In the genomic region with DNA sequence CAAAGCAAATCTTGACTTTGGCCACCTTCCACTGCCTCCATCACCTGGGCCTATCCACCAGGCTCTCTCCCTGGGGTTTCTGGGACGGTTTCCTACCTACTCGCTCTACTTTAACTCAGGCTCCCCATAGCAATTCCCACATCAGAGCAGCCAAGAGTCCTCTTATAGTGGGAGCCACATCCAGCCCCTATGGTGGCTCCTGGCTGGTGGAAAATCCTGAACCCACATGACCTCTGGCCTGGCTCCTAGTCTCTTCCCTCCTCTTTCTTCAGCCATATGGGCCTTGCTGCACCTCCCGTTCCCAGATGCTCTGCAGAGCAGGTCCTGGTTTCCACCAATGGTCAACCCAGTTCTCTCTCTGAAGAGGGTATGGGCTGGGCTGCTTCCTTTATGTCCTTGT, we compare ENCODE assay signal across 15 mouse cellular contexts.
DNase-seq lines count a peak whose midpoint lies in the region; ATAC-seq lines count a peak whose summit lies in the region.
"Had no signal": no experiment of that assay in that cellular context is flagged by ENCODE, and none has a peak within 500 bp of the region (broad histone marks: within the 10 kb centered on the region; RNA-seq: fewer than 3 reads in every experiment).

No protein-coding gene starts in this region.

- H3K27me3 ChIP-seq in heart, embryonic 15.5 days = no peaks in the 10 kb centered on the region
- H3K27me3 ChIP-seq in heart, embryonic 11.5 days (ENCODE audit: control insufficient read depth, insufficient read depth, low read length) = no peaks in the 10 kb centered on the region
- H3K27me3 ChIP-seq: forebrain, embryonic 13.5 days; hindbrain, embryonic 15.5 days had no signal

- 91% methylated on average over 3 of the region's 3 CpGs for WGBS in heart, embryonic 15.5 days
- WGBS in heart, embryonic 11.5 days (ENCODE audit: insufficient replicate concordance) = 91% methylated on average over 3 of the region's 3 CpGs

- no peak overlapping the region for H3K9ac ChIP-seq in heart, embryonic 15.5 days
- H3K9ac ChIP-seq in heart, embryonic 11.5 days (ENCODE audit: low read depth, low read length) = no peak overlapping the region
- H3K9ac ChIP-seq: forebrain, embryonic 13.5 days; hindbrain, embryonic 15.5 days had no signal

- H3K27ac ChIP-seq in heart, embryonic 15.5 days = no peak overlapping the region
- H3K27ac ChIP-seq in heart, embryonic 11.5 days (ENCODE audit: low read depth, low read length) = no peak overlapping the region
- H3K27ac ChIP-seq: forebrain, embryonic 10.5 days; forebrain, embryonic 13.5 days; heart, adult 2 months; heart, embryonic 10.5 days; hindbrain, embryonic 15.5 days had no signal

- DNase-seq in cerebellum, adult 8-10 months = peak; percentile 29
- DNase-seq in cerebellum, postnatal 4 days (ENCODE audit: low spot score in 2 of 2) = no peak
- DNase-seq in cerebellum, adult 9-11 months = peak; percentile 32
- no peak for DNase-seq in liver
- DNase-seq: adrenal gland, adult 2 months had no signal

- 0 out of 2 replicates have a peak, but pooled peaks have one; percentile 14 for ATAC-seq in heart, embryonic 15.5 days (replicated peaks; ENCODE audit: insufficient number of reproducible peaks, insufficient read depth, low FRiP score, low read depth)
- ATAC-seq in heart, embryonic 11.5 days (replicated peaks; ENCODE audit: insufficient number of reproducible peaks, low FRiP score, low TSS enrichment) = no peak
- ATAC-seq: CD4-positive, CD25-positive, alpha-beta regulatory T cell, adult 4 months; forebrain, embryonic 13.5 days; forebrain, embryonic 16.5 days; intestine, postnatal 0 days had no signal

- H3K9me3 ChIP-seq in heart, embryonic 15.5 days (replicated peaks) = no peaks in the 10 kb centered on the region
- no peaks in the 10 kb centered on the region for H3K9me3 ChIP-seq in heart, embryonic 11.5 days (replicated peaks; ENCODE audit: control insufficient read depth, low read length)
- H3K9me3 ChIP-seq: forebrain, embryonic 10.5 days; forebrain, embryonic 13.5 days; heart, embryonic 10.5 days; hindbrain, embryonic 15.5 days had no signal

- H3K4me2 ChIP-seq in heart, embryonic 15.5 days = no peak overlapping the region
- H3K4me2 ChIP-seq in heart, embryonic 11.5 days = no peak overlapping the region
- H3K4me2 ChIP-seq: forebrain, embryonic 13.5 days; hindbrain, embryonic 15.5 days had no signal

- H3K4me1 ChIP-seq in heart, embryonic 15.5 days (replicated peaks) = peaks cover 8% of the 10 kb centered on the region; the same call in 1 of the 2 replicates
- H3K4me1 ChIP-seq in heart, embryonic 11.5 days (ENCODE audit: control insufficient read depth, insufficient read depth, low read length) = peaks cover 6% of the 10 kb centered on the region; the same call in 1 of the 2 replicates
- H3K4me1 ChIP-seq: forebrain, embryonic 10.5 days; heart, embryonic 10.5 days; hindbrain, embryonic 15.5 days had no signal

- H3K36me3 ChIP-seq in heart, embryonic 15.5 days = peaks cover 9% of the 10 kb centered on the region; the same call in 1 of the 2 replicates
- H3K36me3 ChIP-seq in heart, embryonic 11.5 days (ENCODE audit: control insufficient read depth, insufficient read depth, low read length) = peaks cover 3% of the 10 kb centered on the region; the same call in 1 of the 2 replicates
- H3K36me3 ChIP-seq: forebrain, embryonic 10.5 days; hindbrain, embryonic 15.5 days had no signal

- H3K4me3 ChIP-seq in heart, embryonic 15.5 days = no peak overlapping the region
- H3K4me3 ChIP-seq in heart, embryonic 11.5 days (ENCODE audit: low read depth, low read length) = no peak overlapping the region
- H3K4me3 ChIP-seq: forebrain, embryonic 10.5 days; forebrain, embryonic 13.5 days; heart, adult 2 months; heart, embryonic 10.5 days; hindbrain, embryonic 15.5 days had no signal

Comparison
In these comparisons a context has a peak if more than half of its experiments do, and no peak if none do; other contexts are left out.
1. DNase-seq: peak in cerebellum, adult 8-10 months (single experiment) and cerebellum, adult 9-11 months (single experiment); none in cerebellum, postnatal 4 days (0 of 2) and liver (single experiment).